Mouse (Mus musculus) MN1 (cell line): Measurements from ENCODE around the gene Gm5901.
A peak's percentile ranks its signal among the peaks of the same experiment; 100 is the strongest.
"Not testable (repeated sequence)": the region's sequence is repeated elsewhere in the genome, so short reads cannot be mapped to it uniquely, and the experiment has no call there.

Experiments used
- DNase-seq: peaks from one replicate; pipeline ENCODE4 v3.0.0-alpha.2; 2016; ENCODE audit warnings: low spot score

Gene Gm5901

GRCm38 (mm10) chr7:105374866-105375265 lies at the start of gene Gm5901:
Gene Gm5901, plus strand, starts transcription at chr7:105375038.
- DNase-seq = no peak

- no peak for DNase-seq
Observed at GRCm38 (mm10) chr7:105325302-105325701, 49.5 kb upstream of the Gm5901 start.

GRCm38 (mm10) chr7:105334004-105334403 lies 40.8 kb upstream of the Gm5901 start, which contains the start of gene Olfr690:
Gene Olfr690, minus strand, starts transcription at chr7:105334104.
- no peak for DNase-seq

- no peak for DNase-seq
Observed at GRCm38 (mm10) chr7:105342170-105342569, 32.7 kb upstream of the Gm5901 start, which contains the start of gene Olfr691. Gene Olfr691, minus strand, starts transcription at chr7:105342270.

GRCm38 (mm10) chr7:105342752-105343151 lies 32.1 kb upstream of the Gm5901 start:
- DNase-seq = no peak

- not testable (repeated sequence) for DNase-seq
Observed at GRCm38 (mm10) chr7:105356064-105356463, 18.8 kb upstream of the Gm5901 start.

- DNase-seq = not testable (repeated sequence)
Observed at GRCm38 (mm10) chr7:105356487-105356886, 18.4 kb upstream of the Gm5901 start.

GRCm38 (mm10) chr7:105361713-105362112 lies 13.1 kb upstream of the Gm5901 start:
- no peak for DNase-seq

GRCm38 (mm10) chr7:105367268-105367667 lies 7.6 kb upstream of the Gm5901 start:
- DNase-seq = no peak

- DNase-seq = no peak
Observed at GRCm38 (mm10) chr7:105367930-105368329, 6.9 kb upstream of the Gm5901 start, which contains the start of gene Olfr692. Gene Olfr692, plus strand, starts transcription at chr7:105368230.

GRCm38 (mm10) chr7:105368521-105368920 lies 6.3 kb upstream of the Gm5901 start:
- no peak for DNase-seq

GRCm38 (mm10) chr7:105372912-105373311 lies 1.9 kb upstream of the Gm5901 start:
- no peak for DNase-seq

GRCm38 (mm10) chr7:105373509-105373908 lies 1.3 kb upstream of the Gm5901 start:
- DNase-seq = no peak

GRCm38 (mm10) chr7:105373976-105374375 lies 862 bp upstream of the Gm5901 start:
- DNase-seq = no peak

GRCm38 (mm10) chr7:105380329-105380728 lies 5.5 kb downstream of the Gm5901 start:
- DNase-seq = no peak

GRCm38 (mm10) chr7:105387696-105388095 lies 12.9 kb downstream of the Gm5901 start:
- DNase-seq = no peak

GRCm38 (mm10) chr7:105390236-105390635 lies 15.4 kb downstream of the Gm5901 start:
- DNase-seq = no peak

- no peak for DNase-seq
Observed at GRCm38 (mm10) chr7:105394606-105395005, 19.8 kb downstream of the Gm5901 start.

- DNase-seq = no peak
Observed at GRCm38 (mm10) chr7:105395131-105395820, 20.4 kb downstream of the Gm5901 start.

- DNase-seq = no peak
Observed at GRCm38 (mm10) chr7:105396126-105396525, 21.3 kb downstream of the Gm5901 start.

GRCm38 (mm10) chr7:105399058-105399934 lies 24.5 kb downstream of the Gm5901 start:
- DNase-seq = no peak

GRCm38 (mm10) chr7:105399935-105400624 lies 25.2 kb downstream of the Gm5901 start, which contains the start of gene Fam160a2:
Gene Fam160a2, minus strand, starts transcription at chr7:105400054.
- peak; percentile 99 for DNase-seq
